26 mouse cellular contexts compared by ENCODE assay signal in genomic region chr5:151717923-151718322, GRCm38 (mm10).
A peak's percentile ranks its signal among the peaks of the same experiment; 100 is the strongest.
DNase-seq lines count a peak whose midpoint lies in the region; ATAC-seq and TF ChIP-seq lines count a peak whose summit lies in the region.
"Had no signal": no experiment of that assay in that cellular context is flagged by ENCODE, and none has a peak within 500 bp of the region (broad histone marks: within the 10 kb centered on the region; RNA-seq: fewer than 3 reads in every experiment).

No protein-coding gene starts in this region.

- H3K4me3 ChIP-seq in kidney, postnatal 0 days (replicated peaks; ENCODE audit: low read depth, low read length): no peak overlapping the region
- H3K4me3 ChIP-seq in kidney, adult 2 months (ENCODE audit: insufficient read depth, low read depth, low read length): no peak overlapping the region
- H3K4me3 ChIP-seq: embryonic facial prominence, embryonic 13.5 days; erythroblast, embryonic 14.5 days; gastrocnemius, adult 2 months; heart, embryonic 10.5 days; liver, embryonic 12.5 days; lung, embryonic 15.5 days; midbrain, embryonic 15.5 days; neural tube, embryonic 12.5 days had no signal

- no peak overlapping the region for H3K4me2 ChIP-seq in kidney, postnatal 0 days (ENCODE audit: low read length)
- H3K4me2 ChIP-seq: embryonic facial prominence, embryonic 13.5 days; liver, embryonic 12.5 days; lung, embryonic 15.5 days; midbrain, embryonic 15.5 days; neural tube, embryonic 12.5 days had no signal

- no peaks in the 10 kb centered on the region for H3K4me1 ChIP-seq in kidney, postnatal 0 days (replicated peaks; ENCODE audit: insufficient read depth, low read length)
- no peaks in the 10 kb centered on the region for H3K4me1 ChIP-seq in kidney, adult 2 months (ENCODE audit: control insufficient read depth, insufficient read depth, low read length)
- H3K4me1 ChIP-seq: embryonic facial prominence, embryonic 13.5 days; heart, embryonic 10.5 days; liver, embryonic 12.5 days; lung, embryonic 15.5 days; midbrain, embryonic 15.5 days; neural tube, embryonic 12.5 days had no signal

- H3K9ac ChIP-seq in kidney, postnatal 0 days (ENCODE audit: low read depth, low read length): no peak overlapping the region
- H3K9ac ChIP-seq: embryonic facial prominence, embryonic 13.5 days; liver, embryonic 12.5 days; lung, embryonic 15.5 days; midbrain, embryonic 15.5 days; neural tube, embryonic 12.5 days had no signal

- WGBS in kidney, postnatal 0 days: 42% methylated on average over 1 of the region's 1 CpGs
- 34% methylated on average over 1 of the region's 1 CpGs for WGBS in kidney, adult 2 months

- no peak for TF ChIP-seq POLR2A in kidney, adult 2 months (IDR thresholded peaks at IDR 0.05; ENCODE audit: low read depth, low read length)

- TF ChIP-seq CTCF in kidney, postnatal 0 days (IDR thresholded peaks at IDR 0.05; ENCODE audit: low read depth): peak; percentile 52
- TF ChIP-seq CTCF in kidney, adult 2 months (conservative IDR thresholded peaks at IDR 0.05; ENCODE audit: insufficient read depth, insufficient read length, low read depth, low read length): no peak

- H3K27me3 ChIP-seq in kidney, postnatal 0 days (ENCODE audit: insufficient read depth, low read length): no peaks in the 10 kb centered on the region
- no peaks in the 10 kb centered on the region for H3K27me3 ChIP-seq in kidney, adult 2 months (replicated peaks; ENCODE audit: control insufficient read depth, insufficient read depth, low read length)
- H3K27me3 ChIP-seq: embryonic facial prominence, embryonic 13.5 days; liver, embryonic 12.5 days; lung, embryonic 15.5 days; midbrain, embryonic 15.5 days; neural tube, embryonic 12.5 days had no signal

- DNase-seq in kidney, postnatal 0 days (ENCODE audit: low spot score): peak; percentile 10
- no peak for DNase-seq in kidney, adult 2 months
- DNase-seq in 416B (ENCODE audit: low read depth) (peak; percentile 68), A20 (ENCODE audit: low read depth, low spot score) (peak; percentile 59), MN1 (ENCODE audit: low spot score) (no peak)
- no peak for DNase-seq in cerebellum, adult 18-20 months
- DNase-seq: adrenal gland, postnatal 25 days; cerebellum, adult 9-11 months; embryo, embryonic 11 days; gastrocnemius, adult 2 months; kidney, adult 18-20 months; kidney, postnatal 10 days; right cerebral cortex, postnatal 25 days; spleen, adult 18-20 months; thymus, postnatal 14 days had no signal

- H3K36me3 ChIP-seq in kidney, postnatal 0 days (ENCODE audit: insufficient read depth, low read length): no peaks in the 10 kb centered on the region
- no peaks in the 10 kb centered on the region for H3K36me3 ChIP-seq in kidney, adult 2 months (ENCODE audit: control insufficient read depth, insufficient read depth, low read length)
- H3K36me3 ChIP-seq: embryonic facial prominence, embryonic 13.5 days; heart, embryonic 10.5 days; liver, embryonic 12.5 days; lung, embryonic 15.5 days; midbrain, embryonic 15.5 days; neural tube, embryonic 12.5 days had no signal

- H3K27ac ChIP-seq in kidney, postnatal 0 days: no peak overlapping the region
- H3K27ac ChIP-seq in kidney, adult 2 months (ENCODE audit: insufficient read depth, low read depth, low read length): no peak overlapping the region
- H3K27ac ChIP-seq: embryonic facial prominence, embryonic 13.5 days; gastrocnemius, adult 2 months; heart, embryonic 10.5 days; hindbrain, postnatal 0 days; liver, embryonic 12.5 days; lung, embryonic 15.5 days; midbrain, embryonic 15.5 days; neural tube, embryonic 12.5 days had no signal

- H3K9me3 ChIP-seq in kidney, postnatal 0 days (replicated peaks; ENCODE audit: low read length): no peaks in the 10 kb centered on the region
- H3K9me3 ChIP-seq: embryonic facial prominence, embryonic 13.5 days; heart, embryonic 10.5 days; liver, embryonic 12.5 days; lung, embryonic 15.5 days; midbrain, embryonic 15.5 days; neural tube, embryonic 12.5 days had no signal

- no peak for ATAC-seq in kidney, postnatal 0 days (replicated peaks; ENCODE audit: low FRiP score, low read depth)
- ATAC-seq in common myeloid progenitor, adult 5-6 weeks (replicated peaks; ENCODE audit: low read depth, poor library complexity, severe bottlenecking): peak; percentile 83
- ATAC-seq in megakaryocyte, adult 5-6 weeks (ENCODE audit: poor library complexity, severe bottlenecking): no peak
- ATAC-seq: forebrain, embryonic 14.5 days; hindbrain, postnatal 0 days; liver, embryonic 12.5 days; midbrain, embryonic 15.5 days had no signal

Comparison
In these comparisons a context has a peak if more than half of its experiments do, and no peak if none do; other contexts are left out.
1. DNase-seq: peak in kidney, postnatal 0 days (single experiment), 416B (single experiment) and A20 (single experiment); none in kidney, adult 2 months (single experiment), cerebellum, adult 18-20 months (0 of 2) and MN1 (single experiment).